Mouse (Mus musculus) G1E (cell line): ENCODE data around the gene Olfr317.
"Not testable (repeated sequence)": the region's sequence is repeated elsewhere in the genome, so short reads cannot be mapped to it uniquely, and the experiment has no call there.

ENCODE experiments used
- CTCF ChIP-seq: IDR thresholded peaks from 2 replicates; pipeline ENCODE4 v1.5.1; 2012; ENCODE audit warnings: low read depth, low read length, inconsistent platforms, mixed read lengths
- GATA1 ChIP-seq: IDR thresholded peaks from 2 replicates; pipeline ENCODE4 v1.6.1; 2012; ENCODE audit warnings: borderline replicate concordance, low read length, inconsistent platforms, mixed read lengths
- GATA2 ChIP-seq: IDR thresholded peaks from 2 replicates; pipeline ENCODE4 v1.6.1; 2012; ENCODE audit warnings: low read depth, low read length, inconsistent platforms, borderline replicate concordance
- POLR2AphosphoS5 ChIP-seq: IDR thresholded peaks from 2 replicates; pipeline ENCODE4 v1.6.1; 2012; ENCODE audit warnings: low read depth, low read length, inconsistent platforms; ENCODE audit not compliant: insufficient replicate concordance
- TAL1 ChIP-seq: conservative IDR thresholded peaks from 2 replicates; pipeline ENCODE4 v1.6.1; 2012; ENCODE audit warnings: low read depth, low read length, inconsistent platforms, mixed read lengths

GRCm38 (mm10) chr11:58717723-58718122 lies 21.3 kb downstream of the Olfr317 start:
- TF ChIP-seq CTCF, POLR2AphosphoS5, TAL1, GATA1, GATA2: not testable (repeated sequence)
